Mouse (Mus musculus): ENCODE measurements around the gene Rab3gap2. TPM values are rescaled to one million over a fixed set of nuclear protein-coding genes. Genes with fewer than 3 reads are reported as not detected.

The Rab3gap2 gene
- polyA plus RNA-seq, 1 experiment from 2014 or later, result 13.8 TPM

DNA sequence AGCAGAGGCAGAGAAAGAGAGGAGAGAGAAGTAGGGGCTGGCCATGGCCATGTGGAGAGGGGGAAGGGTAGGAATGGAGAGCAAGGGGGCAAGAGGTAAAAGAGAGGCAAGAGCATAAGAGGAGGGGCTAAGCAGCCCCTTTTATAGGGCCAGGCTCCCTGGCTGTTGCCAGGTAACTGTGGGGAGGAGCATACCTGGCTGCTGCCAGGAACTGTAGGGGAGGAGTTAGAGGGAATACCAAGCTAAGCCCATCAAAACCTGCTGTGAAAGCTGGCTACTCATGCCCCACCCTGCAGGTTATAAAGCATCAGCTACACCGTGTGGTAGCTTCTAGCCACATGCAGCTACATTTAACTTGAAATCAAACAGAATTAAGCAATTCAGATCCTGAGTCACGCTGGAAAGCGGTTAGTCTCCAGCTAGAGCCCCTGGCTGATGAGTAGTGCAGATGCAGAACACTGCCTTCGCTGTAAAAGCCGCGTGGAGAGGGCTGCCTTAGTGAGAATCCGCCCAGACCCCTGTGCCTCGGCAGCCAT is 5.8 kb downstream of the Rab3gap2 start:
- Histone ChIP-seq H3K27ac (ENCODE audit: low read length) (no peak overlapping the region), H3K4me3 (ENCODE audit: low read depth, low read length) (no peak overlapping the region), H3K4me1 (ENCODE audit: control insufficient read depth, low read depth, low read length) (peaks cover 26% of the 10 kb centered on the region), H3K9me3 (replicated peaks; ENCODE audit: control insufficient read depth, low read length) (no peaks in the 10 kb centered on the region), H3K4me2 (ENCODE audit: low read depth, low read length) (no peak overlapping the region), H3K9ac (ENCODE audit: low read depth, low read length) (no peak overlapping the region), H3K27me3 (ENCODE audit: control insufficient read depth, insufficient read depth, low read depth, low read length) (no peaks in the 10 kb centered on the region), H3K36me3 (ENCODE audit: control insufficient read depth, insufficient read depth) (no peaks in the 10 kb centered on the region; the same call in 1 of the 2 replicates)
- no peak for ATAC-seq (ENCODE audit: low read depth)
- WGBS (ENCODE audit: insufficient replicate concordance), result 64% methylated on average over 8 of the region's 8 CpGs

DNA sequence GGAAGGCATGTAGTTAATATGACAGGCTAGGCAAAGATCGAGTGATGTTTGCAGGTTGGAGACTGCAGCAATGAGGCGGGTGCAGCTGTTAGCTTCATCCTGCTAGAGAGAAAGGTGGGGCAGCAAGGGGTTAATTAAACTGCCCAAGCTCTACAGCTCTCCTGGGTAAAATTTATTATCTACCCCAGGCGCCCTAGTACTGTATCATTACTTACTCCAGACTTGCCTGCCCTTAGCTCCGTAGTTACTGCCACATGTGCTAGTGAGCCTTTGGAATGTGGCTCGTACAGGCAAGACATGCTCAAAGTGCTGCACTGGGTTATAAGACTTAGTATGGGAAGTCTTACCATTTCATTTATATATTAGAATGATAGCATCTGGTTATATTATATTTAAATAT is 12.4 kb downstream of the Rab3gap2 start:
- 49% methylated on average over 5 of the region's 5 CpGs for WGBS (ENCODE audit: insufficient replicate concordance)
- no peak for ATAC-seq (ENCODE audit: low read depth)

GRCm38 (mm10) chr1:185216762-185217161 is 12.8 kb downstream of the Rab3gap2 start:
- Histone ChIP-seq H3K9ac (ENCODE audit: low read depth, low read length) (no peak overlapping the region), H3K27me3 (ENCODE audit: control insufficient read depth, insufficient read depth, low read depth, low read length) (no peaks in the 10 kb centered on the region), H3K4me1 (ENCODE audit: control insufficient read depth, low read depth, low read length) (no peaks in the 10 kb centered on the region; the same call in 1 of the 2 replicates), H3K4me2 (ENCODE audit: low read depth, low read length) (no peak overlapping the region), H3K36me3 (ENCODE audit: control insufficient read depth, insufficient read depth) (no peaks in the 10 kb centered on the region), H3K27ac (ENCODE audit: low read length) (no peak overlapping the region), H3K9me3 (replicated peaks; ENCODE audit: control insufficient read depth, low read length) (no peaks in the 10 kb centered on the region), H3K4me3 (ENCODE audit: low read depth, low read length) (no peak overlapping the region)
- 44% methylated on average over 2 of the region's 2 CpGs for WGBS (ENCODE audit: insufficient replicate concordance)
- peak; percentile 73 for ATAC-seq (ENCODE audit: low read depth)

More for the DNA sequence above, 12.4 kb downstream of the Rab3gap2 start:
- Histone ChIP-seq H3K27me3 (ENCODE audit: control insufficient read depth, insufficient read depth, low read depth, low read length) (no peaks in the 10 kb centered on the region), H3K4me1 (ENCODE audit: control insufficient read depth, low read depth, low read length) (no peaks in the 10 kb centered on the region; the same call in 1 of the 2 replicates), H3K4me2 (ENCODE audit: low read depth, low read length) (no peak overlapping the region), H3K9ac (ENCODE audit: low read depth, low read length) (no peak overlapping the region), H3K4me3 (ENCODE audit: low read depth, low read length) (no peak overlapping the region), H3K9me3 (replicated peaks; ENCODE audit: control insufficient read depth, low read length) (no peaks in the 10 kb centered on the region), H3K27ac (ENCODE audit: low read length) (no peak overlapping the region), H3K36me3 (ENCODE audit: control insufficient read depth, insufficient read depth) (no peaks in the 10 kb centered on the region)

DNA sequence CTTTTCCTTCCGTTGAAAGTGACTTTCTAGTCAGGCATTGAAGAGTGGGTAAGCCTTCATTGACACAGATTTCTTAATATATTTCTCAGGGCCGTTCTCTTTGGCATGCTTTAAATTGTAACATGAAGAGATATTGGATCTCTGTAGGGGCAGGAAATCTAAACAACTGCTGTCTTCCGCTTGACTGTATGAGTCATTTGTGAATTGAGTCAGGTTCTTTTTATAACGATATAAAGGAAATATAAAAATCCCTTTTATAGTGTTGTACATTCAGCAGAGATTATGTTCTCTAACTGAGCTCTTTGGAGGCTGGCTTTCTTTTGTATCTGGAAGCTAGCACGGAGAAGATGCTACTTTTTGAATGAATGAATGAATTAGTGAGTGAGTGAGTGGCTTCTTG is 14.0 kb downstream of the Rab3gap2 start:
- WGBS (ENCODE audit: insufficient replicate concordance), result 76% methylated on average over 5 of the region's 5 CpGs
- Histone ChIP-seq H3K27me3 (ENCODE audit: control insufficient read depth, insufficient read depth, low read depth, low read length) (no peaks in the 10 kb centered on the region), H3K27ac (ENCODE audit: low read length) (no peak overlapping the region), H3K36me3 (ENCODE audit: control insufficient read depth, insufficient read depth) (no peaks in the 10 kb centered on the region; the same call in 1 of the 2 replicates), H3K4me2 (ENCODE audit: low read depth, low read length) (no peak overlapping the region), H3K9me3 (replicated peaks; ENCODE audit: control insufficient read depth, low read length) (no peaks in the 10 kb centered on the region), H3K4me1 (ENCODE audit: control insufficient read depth, low read depth, low read length) (no peaks in the 10 kb centered on the region; the same call in 1 of the 2 replicates), H3K4me3 (ENCODE audit: low read depth, low read length) (no peak overlapping the region), H3K9ac (ENCODE audit: low read depth, low read length) (no peak overlapping the region)
- no peak for ATAC-seq (ENCODE audit: low read depth)

DNA sequence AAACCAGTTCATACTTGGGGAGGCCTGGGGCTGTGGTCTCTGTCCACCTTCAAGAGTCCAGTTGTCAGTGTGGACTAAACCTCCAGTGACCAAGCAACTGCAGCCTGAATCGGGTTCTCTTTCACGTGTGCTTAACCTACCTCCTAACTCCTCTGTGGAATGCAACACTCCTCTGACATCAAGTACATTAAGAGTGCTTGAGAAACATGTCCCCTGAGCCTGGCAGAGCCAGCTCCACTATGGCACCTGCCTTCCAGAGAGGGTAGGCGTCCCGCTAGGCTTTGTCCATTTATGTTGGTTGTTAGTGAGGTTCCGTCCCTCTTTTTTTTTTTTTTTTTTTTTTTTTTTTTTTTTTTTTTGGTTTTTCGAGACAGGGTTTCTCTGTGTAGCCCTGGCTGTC is 23.0 kb downstream of the Rab3gap2 start:
- Histone ChIP-seq H3K36me3 (ENCODE audit: control insufficient read depth, insufficient read depth) (peaks cover 7% of the 10 kb centered on the region), H3K27ac (ENCODE audit: low read length) (no peak overlapping the region), H3K9ac (ENCODE audit: low read depth, low read length) (no peak overlapping the region), H3K4me1 (ENCODE audit: control insufficient read depth, low read depth, low read length) (peaks cover 15% of the 10 kb centered on the region), H3K9me3 (replicated peaks; ENCODE audit: control insufficient read depth, low read length) (no peaks in the 10 kb centered on the region), H3K27me3 (ENCODE audit: control insufficient read depth, insufficient read depth, low read depth, low read length) (no peaks in the 10 kb centered on the region), H3K4me3 (ENCODE audit: low read depth, low read length) (no peak overlapping the region), H3K4me2 (ENCODE audit: low read depth, low read length) (no peak overlapping the region)
- 73% methylated on average over 6 of the region's 6 CpGs for WGBS (ENCODE audit: insufficient replicate concordance)
- no peak for ATAC-seq (ENCODE audit: low read depth)

DNA sequence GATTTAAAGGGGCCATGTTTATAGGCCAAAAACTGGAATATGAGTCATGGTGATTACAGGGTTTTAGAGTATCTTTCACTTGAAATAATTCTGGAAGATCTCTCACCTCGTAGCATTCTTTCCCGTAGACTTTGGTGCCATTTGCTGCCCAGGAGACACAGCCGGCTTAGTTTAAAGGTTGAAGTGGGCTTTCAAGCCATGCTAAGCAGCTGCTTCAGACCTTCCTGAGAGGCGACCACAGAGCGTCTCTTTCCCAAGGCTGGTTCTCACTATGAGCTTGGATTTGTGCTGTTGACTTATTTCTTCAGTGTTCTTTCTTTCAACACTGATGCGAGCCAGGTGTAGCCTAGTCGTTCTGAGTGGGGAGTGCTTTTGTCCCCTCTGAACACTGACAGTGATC is 23.8 kb downstream of the Rab3gap2 start:
- no peak overlapping the region for H3K27ac ChIP-seq (ENCODE audit: low read length)
- H3K36me3 ChIP-seq (ENCODE audit: control insufficient read depth, insufficient read depth), result peaks cover 7% of the 10 kb centered on the region; the same call in 1 of the 2 replicates
- H3K9ac ChIP-seq (ENCODE audit: low read depth, low read length), result no peak overlapping the region
- peaks cover 15% of the 10 kb centered on the region for H3K4me1 ChIP-seq (ENCODE audit: control insufficient read depth, low read depth, low read length)
- 78% methylated on average over 7 of the region's 7 CpGs for WGBS (ENCODE audit: insufficient replicate concordance)
- H3K9me3 ChIP-seq (replicated peaks; ENCODE audit: control insufficient read depth, low read length), result no peaks in the 10 kb centered on the region
- no peak for ATAC-seq (ENCODE audit: low read depth)
- no peak overlapping the region for H3K4me2 ChIP-seq (ENCODE audit: low read depth, low read length)
- H3K27me3 ChIP-seq (ENCODE audit: control insufficient read depth, insufficient read depth, low read depth, low read length), result no peaks in the 10 kb centered on the region
- H3K4me3 ChIP-seq (ENCODE audit: low read depth, low read length), result no peak overlapping the region

DNA sequence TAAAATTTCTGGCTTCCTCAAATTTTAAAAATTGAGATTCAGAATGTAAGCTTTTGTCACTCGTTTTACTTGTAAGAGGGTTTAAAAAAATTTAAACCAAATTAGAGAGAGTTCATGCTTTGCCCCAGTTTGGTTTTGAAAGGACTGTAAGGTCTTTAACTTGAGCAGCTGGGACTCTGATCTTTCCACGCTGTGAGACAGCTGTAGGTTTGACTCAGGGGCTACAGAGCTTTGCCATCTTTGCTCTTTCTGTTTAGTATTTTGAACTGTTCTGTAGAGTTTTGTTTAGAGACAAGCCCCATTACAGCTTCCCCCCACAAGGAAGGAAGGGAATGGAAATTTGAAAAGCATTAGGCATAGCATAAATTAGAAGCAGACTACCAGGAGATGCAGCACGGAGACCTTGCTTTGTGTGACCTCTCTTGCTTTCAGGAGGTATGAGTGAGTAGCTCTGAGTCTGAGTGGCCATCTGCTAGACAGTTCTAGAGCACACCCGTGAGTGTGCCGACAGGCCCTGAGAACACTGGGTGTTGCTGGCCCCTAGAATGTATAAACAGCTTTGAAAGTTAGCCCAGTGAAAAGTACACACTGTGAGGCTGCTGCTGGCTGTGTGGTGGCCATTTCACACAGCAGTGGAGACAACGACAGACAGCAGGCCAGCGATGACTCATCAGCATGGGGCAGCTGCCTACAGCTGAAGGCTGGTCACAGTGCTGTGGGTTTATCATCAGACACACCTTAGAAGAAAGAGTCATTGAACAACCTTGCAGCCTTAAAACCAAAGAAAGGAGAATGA is 25.7 kb downstream of the Rab3gap2 start:
- Histone ChIP-seq H3K4me3 (ENCODE audit: low read depth, low read length) (no peak overlapping the region), H3K4me2 (ENCODE audit: low read depth, low read length) (no peak overlapping the region), H3K9me3 (replicated peaks; ENCODE audit: control insufficient read depth, low read length) (no peaks in the 10 kb centered on the region), H3K9ac (ENCODE audit: low read depth, low read length) (peak overlapping the region; percentile 16; the same call in 1 of the 2 replicates), H3K36me3 (ENCODE audit: control insufficient read depth, insufficient read depth) (peaks cover 5% of the 10 kb centered on the region; the same call in 1 of the 2 replicates), H3K4me1 (ENCODE audit: control insufficient read depth, low read depth, low read length) (peaks cover 15% of the 10 kb centered on the region), H3K27me3 (ENCODE audit: control insufficient read depth, insufficient read depth, low read depth, low read length) (no peaks in the 10 kb centered on the region), H3K27ac (ENCODE audit: low read length) (peak overlapping the region; percentile 57)
- ATAC-seq (ENCODE audit: low read depth), result peak; percentile 90
- WGBS (ENCODE audit: insufficient replicate concordance), result 40% methylated on average over 7 of the region's 7 CpGs

DNA sequence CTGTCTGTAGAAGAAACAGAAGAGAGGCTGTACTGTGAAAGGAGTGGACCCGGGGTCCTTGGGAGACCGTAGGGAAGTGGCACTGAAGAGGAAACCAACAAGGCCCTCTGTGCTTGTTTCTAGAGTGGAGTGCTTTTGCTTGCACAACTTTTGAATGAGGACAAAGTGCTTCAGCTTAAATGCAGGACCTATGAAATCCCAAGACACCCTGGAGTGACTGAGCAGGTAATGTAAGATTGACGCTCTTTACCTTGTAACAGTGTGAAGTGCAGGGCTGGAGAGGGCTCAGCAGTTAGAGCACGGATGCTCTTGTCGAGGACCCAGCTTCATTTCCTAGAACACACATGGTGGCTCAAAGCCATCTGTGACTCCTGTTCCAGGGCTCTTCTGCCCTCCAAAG is 31.9 kb downstream of the Rab3gap2 start:
- 77% methylated on average over 5 of the region's 5 CpGs for WGBS (ENCODE audit: insufficient replicate concordance)
- ATAC-seq (ENCODE audit: low read depth), result no peak
- Histone ChIP-seq H3K27me3 (ENCODE audit: control insufficient read depth, insufficient read depth, low read depth, low read length) (no peaks in the 10 kb centered on the region), H3K27ac (ENCODE audit: low read length) (no peak overlapping the region), H3K4me1 (ENCODE audit: control insufficient read depth, low read depth, low read length) (no peaks in the 10 kb centered on the region), H3K9me3 (replicated peaks; ENCODE audit: control insufficient read depth, low read length) (no peaks in the 10 kb centered on the region), H3K4me3 (ENCODE audit: low read depth, low read length) (no peak overlapping the region), H3K4me2 (ENCODE audit: low read depth, low read length) (no peak overlapping the region), H3K36me3 (ENCODE audit: control insufficient read depth, insufficient read depth) (peaks cover 20% of the 10 kb centered on the region), H3K9ac (ENCODE audit: low read depth, low read length) (no peak overlapping the region)

DNA sequence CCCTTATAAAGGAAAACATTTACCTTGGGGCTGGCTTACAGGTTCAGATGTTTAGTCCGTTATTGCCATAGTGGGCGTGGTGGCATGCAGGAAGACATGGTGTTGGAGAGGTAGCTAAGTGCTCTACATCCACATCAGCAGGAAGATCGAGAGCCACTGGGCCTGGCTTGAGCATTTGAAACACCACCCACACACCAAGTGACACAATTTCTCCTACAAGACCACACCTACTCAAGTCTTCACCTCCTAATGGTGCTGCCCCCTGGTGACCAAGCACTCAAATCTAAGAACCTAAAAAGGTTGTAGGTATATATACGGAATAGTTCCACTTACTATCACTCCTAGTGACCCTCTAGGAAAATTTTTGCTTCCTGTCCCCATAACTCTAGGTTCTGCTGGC is 32.6 kb downstream of the Rab3gap2 start:
- no peak for ATAC-seq (ENCODE audit: low read depth)
- H3K9me3 ChIP-seq (replicated peaks; ENCODE audit: control insufficient read depth, low read length), result no peaks in the 10 kb centered on the region
- H3K27me3 ChIP-seq (ENCODE audit: control insufficient read depth, insufficient read depth, low read depth, low read length), result no peaks in the 10 kb centered on the region
- peaks cover 26% of the 10 kb centered on the region for H3K36me3 ChIP-seq (ENCODE audit: control insufficient read depth, insufficient read depth)
- no peaks in the 10 kb centered on the region for H3K4me1 ChIP-seq (ENCODE audit: control insufficient read depth, low read depth, low read length)
- H3K27ac ChIP-seq (ENCODE audit: low read length), result no peak overlapping the region
- H3K4me2 ChIP-seq (ENCODE audit: low read depth, low read length), result no peak overlapping the region
- WGBS (ENCODE audit: insufficient replicate concordance), result 80% methylated on average over 4 of the region's 4 CpGs
- H3K9ac ChIP-seq (ENCODE audit: low read depth, low read length), result no peak overlapping the region
- no peak overlapping the region for H3K4me3 ChIP-seq (ENCODE audit: low read depth, low read length)
